Mouse (Mus musculus): ENCODE results near the gene Ccdc81. TPM values are rescaled to one million over a fixed set of nuclear protein-coding genes. Genes with fewer than 3 reads are reported as not detected.

The Ccdc81 gene
- polyA plus RNA-seq, 1 experiment = 0.24 TPM

- TF ChIP-seq EP300 (IDR thresholded peaks at IDR 0.05; ENCODE audit: insufficient read depth, low read depth, low read length) = no peak
- no peak for TF ChIP-seq POLR2A (IDR thresholded peaks at IDR 0.05; ENCODE audit: insufficient read depth, low read length)
- no peak for TF ChIP-seq CTCF (IDR thresholded peaks at IDR 0.05; ENCODE audit: low read depth, low read length)
- Histone ChIP-seq H3K36me3 (ENCODE audit: control insufficient read depth, insufficient read depth, low read length, poor library complexity, severe bottlenecking) (peaks cover 6% of the 10 kb centered on the region), H3K4me1 (ENCODE audit: control insufficient read depth, insufficient read depth, low read length) (no peaks in the 10 kb centered on the region), H3K4me3 (ENCODE audit: low read depth, low read length) (no peak overlapping the region), H3K27ac (ENCODE audit: insufficient read depth, low read length) (no peak overlapping the region), H3K9ac (ENCODE audit: low read depth, poor library complexity, severe bottlenecking) (no peak overlapping the region), H3K9me3 (replicated peaks; ENCODE audit: control insufficient read depth, insufficient read depth, low read length, poor library complexity, severe bottlenecking) (no peaks in the 10 kb centered on the region), H3K27me3 (ENCODE audit: control insufficient read depth, insufficient read depth, low read length, poor library complexity, severe bottlenecking) (no peaks in the 10 kb centered on the region)
Observed at GRCm38 (mm10) chr7:89923441-89924180, 20.2 kb upstream of the Ccdc81 start.

- H3K27me3 ChIP-seq (ENCODE audit: control insufficient read depth, insufficient read depth, low read length, poor library complexity, severe bottlenecking) = no peaks in the 10 kb centered on the region
- H3K9me3 ChIP-seq (replicated peaks; ENCODE audit: control insufficient read depth, insufficient read depth, low read length, poor library complexity, severe bottlenecking) = no peaks in the 10 kb centered on the region
- peaks cover 6% of the 10 kb centered on the region for H3K36me3 ChIP-seq (ENCODE audit: control insufficient read depth, insufficient read depth, low read length, poor library complexity, severe bottlenecking)
- no peak overlapping the region for H3K9ac ChIP-seq (ENCODE audit: low read depth, poor library complexity, severe bottlenecking)
- H3K4me1 ChIP-seq (ENCODE audit: control insufficient read depth, insufficient read depth, low read length) = no peaks in the 10 kb centered on the region
- TF ChIP-seq POLR2A (IDR thresholded peaks at IDR 0.05; ENCODE audit: insufficient read depth, low read length) (no peak), CTCF (IDR thresholded peaks at IDR 0.05; ENCODE audit: low read depth, low read length) (no peak), EP300 (IDR thresholded peaks at IDR 0.05; ENCODE audit: insufficient read depth, low read depth, low read length) (no peak)
- no peak overlapping the region for H3K27ac ChIP-seq (ENCODE audit: insufficient read depth, low read length)
- no peak overlapping the region for H3K4me3 ChIP-seq (ENCODE audit: low read depth, low read length)
Observed at GRCm38 (mm10) chr7:89917776-89918175, 14.3 kb upstream of the Ccdc81 start.

GRCm38 (mm10) chr7:89916711-89917110, 13.3 kb upstream of the Ccdc81 start:
- no peak for TF ChIP-seq POLR2A (IDR thresholded peaks at IDR 0.05; ENCODE audit: insufficient read depth, low read length)
- TF ChIP-seq EP300 (IDR thresholded peaks at IDR 0.05; ENCODE audit: insufficient read depth, low read depth, low read length) = no peak
- no peak for TF ChIP-seq CTCF (IDR thresholded peaks at IDR 0.05; ENCODE audit: low read depth, low read length)
- no peak overlapping the region for H3K4me3 ChIP-seq (ENCODE audit: low read depth, low read length)
- no peaks in the 10 kb centered on the region for H3K9me3 ChIP-seq (replicated peaks; ENCODE audit: control insufficient read depth, insufficient read depth, low read length, poor library complexity, severe bottlenecking)
- no peak overlapping the region for H3K27ac ChIP-seq (ENCODE audit: insufficient read depth, low read length)
- H3K4me1 ChIP-seq (ENCODE audit: control insufficient read depth, insufficient read depth, low read length) = no peaks in the 10 kb centered on the region
- peaks cover 6% of the 10 kb centered on the region for H3K36me3 ChIP-seq (ENCODE audit: control insufficient read depth, insufficient read depth, low read length, poor library complexity, severe bottlenecking)
- H3K9ac ChIP-seq (ENCODE audit: low read depth, poor library complexity, severe bottlenecking) = no peak overlapping the region
- H3K27me3 ChIP-seq (ENCODE audit: control insufficient read depth, insufficient read depth, low read length, poor library complexity, severe bottlenecking) = no peaks in the 10 kb centered on the region

- Histone ChIP-seq H3K4me1 (ENCODE audit: control insufficient read depth, insufficient read depth, low read length) (no peaks in the 10 kb centered on the region), H3K36me3 (ENCODE audit: control insufficient read depth, insufficient read depth, low read length, poor library complexity, severe bottlenecking) (peaks cover 2% of the 10 kb centered on the region; the same call in 1 of the 2 replicates), H3K9ac (ENCODE audit: low read depth, poor library complexity, severe bottlenecking) (no peak overlapping the region), H3K27ac (ENCODE audit: insufficient read depth, low read length) (no peak overlapping the region), H3K9me3 (replicated peaks; ENCODE audit: control insufficient read depth, insufficient read depth, low read length, poor library complexity, severe bottlenecking) (no peaks in the 10 kb centered on the region), H3K4me3 (ENCODE audit: low read depth, low read length) (no peak overlapping the region), H3K27me3 (ENCODE audit: control insufficient read depth, insufficient read depth, low read length, poor library complexity, severe bottlenecking) (no peaks in the 10 kb centered on the region)
- no peak for TF ChIP-seq CTCF (IDR thresholded peaks at IDR 0.05; ENCODE audit: low read depth, low read length)
- no peak for TF ChIP-seq EP300 (IDR thresholded peaks at IDR 0.05; ENCODE audit: insufficient read depth, low read depth, low read length)
- no peak for TF ChIP-seq POLR2A (IDR thresholded peaks at IDR 0.05; ENCODE audit: insufficient read depth, low read length)
Observed at GRCm38 (mm10) chr7:89913432-89914158, 10.2 kb upstream of the Ccdc81 start.

- no peaks in the 10 kb centered on the region for H3K4me1 ChIP-seq (ENCODE audit: control insufficient read depth, insufficient read depth, low read length)
- H3K27ac ChIP-seq (ENCODE audit: insufficient read depth, low read length) = no peak overlapping the region
- no peak for TF ChIP-seq EP300 (IDR thresholded peaks at IDR 0.05; ENCODE audit: insufficient read depth, low read depth, low read length)
- no peak for TF ChIP-seq CTCF (IDR thresholded peaks at IDR 0.05; ENCODE audit: low read depth, low read length)
- no peak for TF ChIP-seq POLR2A (IDR thresholded peaks at IDR 0.05; ENCODE audit: insufficient read depth, low read length)
- H3K9me3 ChIP-seq (replicated peaks; ENCODE audit: control insufficient read depth, insufficient read depth, low read length, poor library complexity, severe bottlenecking) = no peaks in the 10 kb centered on the region
- no peak overlapping the region for H3K4me3 ChIP-seq (ENCODE audit: low read depth, low read length)
- H3K36me3 ChIP-seq (ENCODE audit: control insufficient read depth, insufficient read depth, low read length, poor library complexity, severe bottlenecking) = peaks cover 2% of the 10 kb centered on the region; the same call in 1 of the 2 replicates
- H3K9ac ChIP-seq (ENCODE audit: low read depth, poor library complexity, severe bottlenecking) = no peak overlapping the region
- H3K27me3 ChIP-seq (ENCODE audit: control insufficient read depth, insufficient read depth, low read length, poor library complexity, severe bottlenecking) = no peaks in the 10 kb centered on the region
Observed at GRCm38 (mm10) chr7:89912356-89912755, 8.9 kb upstream of the Ccdc81 start.

GRCm38 (mm10) chr7:89909711-89910110, 6.3 kb upstream of the Ccdc81 start:
- H3K9me3 ChIP-seq (replicated peaks; ENCODE audit: control insufficient read depth, insufficient read depth, low read length, poor library complexity, severe bottlenecking) = no peaks in the 10 kb centered on the region
- H3K27ac ChIP-seq (ENCODE audit: insufficient read depth, low read length) = no peak overlapping the region
- no peaks in the 10 kb centered on the region for H3K4me1 ChIP-seq (ENCODE audit: control insufficient read depth, insufficient read depth, low read length)
- H3K9ac ChIP-seq (ENCODE audit: low read depth, poor library complexity, severe bottlenecking) = no peak overlapping the region
- TF ChIP-seq POLR2A (IDR thresholded peaks at IDR 0.05; ENCODE audit: insufficient read depth, low read length) (no peak), CTCF (IDR thresholded peaks at IDR 0.05; ENCODE audit: low read depth, low read length) (no peak), EP300 (IDR thresholded peaks at IDR 0.05; ENCODE audit: insufficient read depth, low read depth, low read length) (no peak)
- H3K36me3 ChIP-seq (ENCODE audit: control insufficient read depth, insufficient read depth, low read length, poor library complexity, severe bottlenecking) = no peaks in the 10 kb centered on the region
- H3K27me3 ChIP-seq (ENCODE audit: control insufficient read depth, insufficient read depth, low read length, poor library complexity, severe bottlenecking) = no peaks in the 10 kb centered on the region
- no peak overlapping the region for H3K4me3 ChIP-seq (ENCODE audit: low read depth, low read length)

Data from ES-Bruce4 (cell line).